7 mouse cellular contexts compared by ENCODE assay signal in the genomic region with DNA sequence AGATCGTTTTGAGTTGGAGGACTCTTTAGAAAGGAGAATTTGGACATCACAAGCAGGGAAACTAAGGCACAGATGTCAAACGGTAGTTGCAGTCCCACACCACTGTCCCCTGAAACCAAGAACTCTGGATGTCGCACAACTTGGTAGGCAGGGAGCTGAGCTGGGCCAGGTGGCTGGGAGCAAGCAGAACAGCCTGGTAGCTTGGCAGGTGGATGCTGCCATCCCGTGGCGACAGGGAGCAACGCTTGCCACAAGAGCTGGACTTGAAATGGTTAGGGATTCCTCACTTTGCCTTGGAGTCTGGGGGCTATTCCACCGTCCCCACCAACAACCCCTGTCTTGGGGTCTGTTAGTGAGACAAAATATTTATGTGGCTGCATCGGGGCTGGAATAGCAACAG. TPM values are rescaled to one million over a fixed set of nuclear protein-coding genes. Genes with fewer than 3 reads are reported as not detected.
DNase-seq lines count a peak whose midpoint lies in the region; ATAC-seq and TF ChIP-seq lines count a peak whose summit lies in the region.

No protein-coding gene starts in this region.

- no peak overlapping the region for H3K9ac ChIP-seq in intestine, postnatal 0 days (ENCODE audit: low read depth, low read length)
- H3K9ac ChIP-seq in midbrain, embryonic 15.5 days: no peak overlapping the region

- H3K9me3 ChIP-seq in intestine, postnatal 0 days (ENCODE audit: control insufficient read depth): no peaks in the 10 kb centered on the region
- no peaks in the 10 kb centered on the region for H3K9me3 ChIP-seq in midbrain, embryonic 15.5 days

- intact Hi-C loops in gastrocnemius, postnatal 14 days (cut with DNase I; ENCODE audit: low total_unique reads): loop anchor here (1.0 to 10.0 kb wide), 4 partner anchors 102 to 428 kb away; no protein-coding TSS in a partner anchor
- intact Hi-C loops in left cerebral cortex, postnatal 36 days (cut with DNase I): loop anchor here (1.0 to 5.0 kb wide), 6 partner anchors 86 to 431 kb away; no protein-coding TSS in a partner anchor

- peaks cover 65% of the 10 kb centered on the region for H3K27me3 ChIP-seq in intestine, postnatal 0 days (replicated peaks; ENCODE audit: control insufficient read depth, insufficient read depth, low read length)
- H3K27me3 ChIP-seq in midbrain, embryonic 15.5 days (replicated peaks): peaks cover 44% of the 10 kb centered on the region
- no peaks in the 10 kb centered on the region for H3K27me3 ChIP-seq in splenic B cell, adult 2 months (ENCODE audit: control insufficient read depth, insufficient read depth, low read length, poor library complexity, severe bottlenecking)

- no peaks in the 10 kb centered on the region for H3K4me1 ChIP-seq in intestine, postnatal 0 days (replicated peaks; ENCODE audit: control insufficient read depth, insufficient read depth, low read length)
- peaks cover 36% of the 10 kb centered on the region for H3K4me1 ChIP-seq in midbrain, embryonic 15.5 days

- WGBS in intestine, postnatal 0 days: 0% methylated on average over 8 of the region's 8 CpGs
- WGBS in midbrain, embryonic 15.5 days: 0% methylated on average over 8 of the region's 8 CpGs

- no peak for ATAC-seq in intestine, postnatal 0 days
- peak; percentile 91 for ATAC-seq in midbrain, embryonic 15.5 days (replicated peaks)

- H3K36me3 ChIP-seq in intestine, postnatal 0 days (ENCODE audit: control insufficient read depth, insufficient read depth): no peaks in the 10 kb centered on the region
- no peaks in the 10 kb centered on the region for H3K36me3 ChIP-seq in midbrain, embryonic 15.5 days (replicated peaks)
- H3K36me3 ChIP-seq in splenic B cell, adult 2 months (ENCODE audit: control insufficient read depth, insufficient read depth, low read length, poor library complexity, severe bottlenecking): no peaks in the 10 kb centered on the region

- TF ChIP-seq CTCF in intestine, postnatal 0 days (IDR thresholded peaks at IDR 0.05; ENCODE audit: low read depth): peak; percentile 96

- H3K27ac ChIP-seq in intestine, postnatal 0 days (ENCODE audit: low read depth, low read length): no peak overlapping the region
- no peak overlapping the region for H3K27ac ChIP-seq in midbrain, embryonic 15.5 days

- no peak overlapping the region for H3K4me3 ChIP-seq in intestine, postnatal 0 days (ENCODE audit: low read depth, low read length)
- H3K4me3 ChIP-seq in midbrain, embryonic 15.5 days: peak overlapping the region; percentile 62; the same call in 1 of the 2 replicates

- peak; percentile 88 for DNase-seq in adrenal gland, postnatal 10 days
- peak; percentile 90 for DNase-seq in embryo, embryonic 10.5 days (ENCODE audit: low spot score)
- DNase-seq in gastrocnemius, postnatal 14 days: peak; percentile 84
- peak; percentile 79 to 82 for DNase-seq in left cerebral cortex, postnatal 36 days (ENCODE audit: low spot score in 2 of 2)
- DNase-seq in splenic B cell, adult 2 months (ENCODE audit: low read depth, low spot score): peak; percentile 40

- H3K4me2 ChIP-seq in intestine, postnatal 0 days (replicated peaks; ENCODE audit: low read depth): no peak overlapping the region
- peak overlapping the region; percentile 100 for H3K4me2 ChIP-seq in midbrain, embryonic 15.5 days

RNA-seq across cellular contexts. Expression of a gene that starts 0.8 kb away (rescaled TPM):
- total RNA-seq in adrenal gland, postnatal 10 days (2021): under 1 TPM; 0.18 to 0.27 TPM
- under 1 TPM; 0.09 to 0.12 TPM for total RNA-seq in gastrocnemius, postnatal 14 days (2021)
- polyA plus RNA-seq in intestine, postnatal 0 days (2015; fragmentation: Nextera tagmentation; extraction: Ambion mirVana): 0.14 and 0.27 TPM in 2 replicates
- total RNA-seq in left cerebral cortex, postnatal 36 days (2021): 10 to 100 TPM; 34.0 to 35.9 TPM
- 33.2 and 35.0 TPM in 2 replicates for polyA plus RNA-seq in midbrain, embryonic 15.5 days (2015; fragmentation: Nextera tagmentation; extraction: Ambion mirVana)

Comparison
In these comparisons a context has a peak if more than half of its experiments do, and no peak if none do; other contexts are left out.
1. DNase-seq: peak in every context shown above with its lines; median percentile 90 in embryo, embryonic 10.5 days; 88 in adrenal gland, postnatal 10 days; 84 in gastrocnemius, postnatal 14 days; 80 in left cerebral cortex, postnatal 36 days; 40 in splenic B cell, adult 2 months.
2. RNA of a gene that starts 0.8 kb away (total RNA-seq): 34.0 to 35.9 TPM in left cerebral cortex, postnatal 36 days; 0.18 to 0.27 TPM in adrenal gland, postnatal 10 days and 0.09 to 0.12 TPM in gastrocnemius, postnatal 14 days; every median in the first group is over 10 times any median in the second.